Mouse (Mus musculus) MEL (cell line): ENCODE measurements around the gene Tbc1d16. TPM values are rescaled to one million over a fixed set of nuclear protein-coding genes. Genes with fewer than 3 reads are reported as not detected.

Experiments used
- DNase-seq: peaks from one replicate; pipeline ENCODE4 v3.0.0; 2011; ENCODE audit warnings: low read depth, low spot score
- H3K27ac ChIP-seq: 2 replicates; pipeline ENCODE4 v1.5.1; 2012; ENCODE audit warnings: low read depth, mild to moderate bottlenecking, control low read depth, low read length, moderate library complexity; ENCODE audit not compliant: control insufficient read depth
- H3K27me3 ChIP-seq, 2 experiments: fragments of 150-350 bp in 1 of 2; sonication (generic) in 1 of 2; 2 replicates each; pipeline ENCODE4 v1.6.1; 2012; ENCODE audit warnings: low read length in 2 of 2, mild to moderate bottlenecking in 2 of 2, improper control_type of control experiment in 1 of 2, moderate library complexity in 1 of 2; ENCODE audit not compliant: insufficient read depth in 2 of 2, control insufficient read depth in 1 of 2
- H3K36me3 ChIP-seq, 2 experiments: 2 replicates each; pipeline ENCODE4 v1.6.1; 2012 to 2014; ENCODE audit warnings: low read length in 2 of 2, improper control_type of control experiment in 1 of 2, inconsistent platforms in 1 of 2, mild to moderate bottlenecking in 1 of 2; ENCODE audit not compliant: insufficient read depth in 2 of 2, control insufficient read depth in 1 of 2
- H3K4me1 ChIP-seq, 2 experiments: fragments of 150-350 bp in 1 of 2; sonication (generic) in 1 of 2; 2 replicates each; pipeline ENCODE4 v1.6.1; 2012; ENCODE audit warnings: low read length in 2 of 2, improper control_type of control experiment in 1 of 2, mild to moderate bottlenecking in 1 of 2; ENCODE audit not compliant: insufficient read depth in 2 of 2, control insufficient read depth in 1 of 2
- H3K4me3 ChIP-seq, 2 experiments: fragments of 150-350 bp in 1 of 2; sonication (generic) in 1 of 2; 2 replicates each; pipeline ENCODE4 v1.5.1; 2012; ENCODE audit warnings: low read depth in 2 of 2, low read length in 2 of 2, mild to moderate bottlenecking in 2 of 2, moderate library complexity in 2 of 2, control low read depth in 1 of 2, improper control_type of control experiment in 1 of 2; ENCODE audit not compliant: control insufficient read depth in 1 of 2, insufficient read depth in 1 of 2
- H3K79me2 ChIP-seq: 2 replicates; pipeline ENCODE4 v1.6.1; 2012; ENCODE audit warnings: mild to moderate bottlenecking, low read length, moderate library complexity; ENCODE audit not compliant: control insufficient read depth, poor library complexity, insufficient read depth
- H3K9ac ChIP-seq: 2 replicates; pipeline ENCODE4 v1.6.1; 2012; ENCODE audit warnings: low read depth, mild to moderate bottlenecking, control low read depth, low read length, moderate library complexity; ENCODE audit not compliant: control insufficient read depth, poor library complexity, severe bottlenecking
- H3K9me3 ChIP-seq: fragments of 150-350 bp; sonication (generic); replicated peaks from 2 replicates; pipeline ENCODE4 v1.6.1; 2012; ENCODE audit warnings: mild to moderate bottlenecking, low read length, improper control_type of control experiment, moderate library complexity; ENCODE audit not compliant: insufficient read depth
- BHLHE40 ChIP-seq: IDR thresholded peaks from 2 replicates; pipeline ENCODE4 v1.6.1; 2012; ENCODE audit warnings: low read depth, mild to moderate bottlenecking, inconsistent platforms, low read length, improper control_type of control experiment, borderline replicate concordance
- CHD1 ChIP-seq: IDR thresholded peaks from 2 replicates; pipeline ENCODE4 v1.6.1; 2012; ENCODE audit warnings: low read depth, mild to moderate bottlenecking, inconsistent platforms, low read length, improper control_type of control experiment
- E2F4 ChIP-seq: IDR thresholded peaks from 2 replicates; pipeline ENCODE4 v1.6.1; 2011; ENCODE audit warnings: low read depth, low read length, improper control_type of control experiment, borderline replicate concordance
- ELF1 ChIP-seq: IDR thresholded peaks from 2 replicates; pipeline ENCODE4 v1.6.1; 2014; ENCODE audit warnings: low read depth, mild to moderate bottlenecking, inconsistent platforms, low read length, improper control_type of control experiment, moderate library complexity
- GATA1 ChIP-seq: IDR thresholded peaks from 2 replicates; pipeline ENCODE4 v1.6.1; 2011; ENCODE audit warnings: low read depth, low read length, improper control_type of control experiment
- JUND ChIP-seq: IDR thresholded peaks from 2 replicates; pipeline ENCODE4 v1.6.1; 2011; ENCODE audit warnings: low read depth, mild to moderate bottlenecking, improper control_type of control experiment, low read length
- MAZ ChIP-seq: IDR thresholded peaks from 2 replicates; pipeline ENCODE4 v1.6.1; 2012; ENCODE audit warnings: low read depth, mild to moderate bottlenecking, inconsistent platforms, low read length, improper control_type of control experiment
- MEF2A ChIP-seq: IDR thresholded peaks from 2 replicates; pipeline ENCODE4 v1.6.1; 2014; ENCODE audit warnings: low read depth, mild to moderate bottlenecking, inconsistent platforms, low read length, improper control_type of control experiment; ENCODE audit not compliant: poor library complexity, insufficient replicate concordance, severe bottlenecking; ENCODE audit errors: extremely low read depth
- MXI1 ChIP-seq: IDR thresholded peaks from 2 replicates; pipeline ENCODE4 v1.6.1; 2011; ENCODE audit warnings: mild to moderate bottlenecking, low read depth, low read length, improper control_type of control experiment
- MYB ChIP-seq: IDR thresholded peaks from 2 replicates; pipeline ENCODE4 v1.6.1; 2011; ENCODE audit warnings: mild to moderate bottlenecking, low read depth, low read length, improper control_type of control experiment
- MYC ChIP-seq: IDR thresholded peaks from 2 replicates; pipeline ENCODE4 v1.6.1; 2011; ENCODE audit warnings: low read depth, mild to moderate bottlenecking, low read length, improper control_type of control experiment, moderate library complexity
- NELFE ChIP-seq: IDR thresholded peaks from 2 replicates; pipeline ENCODE4 v1.6.1; 2011; ENCODE audit warnings: low read depth, low read length, improper control_type of control experiment
- POLR2AphosphoS5 ChIP-seq: IDR thresholded peaks from 2 replicates; pipeline ENCODE4 v1.6.1; 2012; ENCODE audit warnings: low read depth, borderline replicate concordance, mild to moderate bottlenecking, inconsistent platforms, low read length, moderate library complexity, mixed read lengths
- RCOR1 ChIP-seq: IDR thresholded peaks from 2 replicates; pipeline ENCODE4 v1.6.1; 2012; ENCODE audit warnings: low read depth, mild to moderate bottlenecking, inconsistent platforms, low read length, improper control_type of control experiment
- TBP ChIP-seq: IDR thresholded peaks from 2 replicates; pipeline ENCODE4 v1.8.0; 2011; ENCODE audit warnings: low read depth, low read length, improper control_type of control experiment
- USF2 ChIP-seq, 2 experiments: IDR thresholded peaks; 2 replicates each; pipeline ENCODE4 v1.6.1; 2011 to 2012; ENCODE audit warnings: improper control_type of control experiment in 2 of 2, low read length in 2 of 2, borderline replicate concordance in 1 of 2, inconsistent platforms in 1 of 2, low read depth in 1 of 2, mild to moderate bottlenecking in 1 of 2; ENCODE audit not compliant: insufficient read depth in 1 of 2
- ZNF384 ChIP-seq: IDR thresholded peaks from 2 replicates; pipeline ENCODE4 v1.6.1; 2012; ENCODE audit warnings: low read depth, mild to moderate bottlenecking, inconsistent platforms, low read length, improper control_type of control experiment
- polyA plus RNA-seq, 2 experiments: library from polyadenylated mRNA; stranded (reverse) in 1 of 2; unstranded in 1 of 2; fragments of >175 nt in 1 of 2; fragments of >200 nt in 1 of 2; gene quantifications; 2 replicates each; pipeline versions ENCODE4 v1.2.1 to v1.2.4; 2012; ENCODE audit warnings: low replicate concordance in 2 of 2, low read depth in 1 of 2; ENCODE audit not compliant: insufficient read length in 2 of 2, insufficient read depth in 1 of 2, missing spikeins in 1 of 2
- total RNA-seq: library from RNA; depleted of rRNA; stranded (reverse); fragments of 300-350 nt; gene quantifications from 2 replicates; pipeline ENCODE4 v1.2.3, GENCODE M21; 2012

Gene Tbc1d16
- total and polyA plus RNA-seq, 3 experiments: 13.6 to 19.2 TPM; not detected in 1

GRCm38 (mm10) chr11:119176389-119177179, 51.7 kb downstream of the Tbc1d16 start:
- H3K9me3 ChIP-seq: no peaks in the 10 kb centered on the region
- TF ChIP-seq GATA1 (no peak), MAZ (no peak)
- no peak overlapping the region for H3K9ac ChIP-seq
- no peak overlapping the region for H3K4me3 ChIP-seq
- H3K36me3 ChIP-seq: peaks cover 0 to 3% of the 10 kb centered on the region in 2 experiments; a peak in 2 of 4 replicates
- H3K79me2 ChIP-seq: no peaks in the 10 kb centered on the region
- H3K4me1 ChIP-seq: peaks cover 0 to 10% of the 10 kb centered on the region in 2 experiments; a peak in 3 of 4 replicates
- H3K27ac ChIP-seq: no peak overlapping the region
- no peak for DNase-seq
- no peaks in the 10 kb centered on the region for H3K27me3 ChIP-seq

GRCm38 (mm10) chr11:119171588-119171987, 56.7 kb downstream of the Tbc1d16 start:
- H3K9ac ChIP-seq: no peak overlapping the region
- TF ChIP-seq RCOR1: no peak
- no peak for TF ChIP-seq MYC
- no peak for TF ChIP-seq POLR2AphosphoS5
- TF ChIP-seq TBP: no peak
- TF ChIP-seq MEF2A: no peak
- TF ChIP-seq E2F4: no peak
- no peak for TF ChIP-seq ELF1
- no peak for TF ChIP-seq USF2 (IDR thresholded peaks at IDR 0.05; ENCODE audit: borderline replicate concordance in 1 of 2, insufficient read depth in 1 of 2, low read depth in 1 of 2, low read length in 2 of 2)
- no peak for TF ChIP-seq ZNF384
- TF ChIP-seq NELFE: no peak
- TF ChIP-seq MYB: no peak
- TF ChIP-seq JUND: no peak
- no peak for TF ChIP-seq BHLHE40
- TF ChIP-seq CHD1: no peak
- TF ChIP-seq MXI1: no peak
- H3K79me2 ChIP-seq: no peaks in the 10 kb centered on the region
- H3K4me1 ChIP-seq: no peaks in the 10 kb centered on the region
- no peaks in the 10 kb centered on the region for H3K36me3 ChIP-seq
- no peak overlapping the region for H3K4me3 ChIP-seq
- no peaks in the 10 kb centered on the region for H3K27me3 ChIP-seq
- DNase-seq: no peak
- no peak overlapping the region for H3K27ac ChIP-seq
- no peaks in the 10 kb centered on the region for H3K9me3 ChIP-seq
